Comparison of ENCODE assay signal across 8 mouse cellular contexts in the genomic region with DNA sequence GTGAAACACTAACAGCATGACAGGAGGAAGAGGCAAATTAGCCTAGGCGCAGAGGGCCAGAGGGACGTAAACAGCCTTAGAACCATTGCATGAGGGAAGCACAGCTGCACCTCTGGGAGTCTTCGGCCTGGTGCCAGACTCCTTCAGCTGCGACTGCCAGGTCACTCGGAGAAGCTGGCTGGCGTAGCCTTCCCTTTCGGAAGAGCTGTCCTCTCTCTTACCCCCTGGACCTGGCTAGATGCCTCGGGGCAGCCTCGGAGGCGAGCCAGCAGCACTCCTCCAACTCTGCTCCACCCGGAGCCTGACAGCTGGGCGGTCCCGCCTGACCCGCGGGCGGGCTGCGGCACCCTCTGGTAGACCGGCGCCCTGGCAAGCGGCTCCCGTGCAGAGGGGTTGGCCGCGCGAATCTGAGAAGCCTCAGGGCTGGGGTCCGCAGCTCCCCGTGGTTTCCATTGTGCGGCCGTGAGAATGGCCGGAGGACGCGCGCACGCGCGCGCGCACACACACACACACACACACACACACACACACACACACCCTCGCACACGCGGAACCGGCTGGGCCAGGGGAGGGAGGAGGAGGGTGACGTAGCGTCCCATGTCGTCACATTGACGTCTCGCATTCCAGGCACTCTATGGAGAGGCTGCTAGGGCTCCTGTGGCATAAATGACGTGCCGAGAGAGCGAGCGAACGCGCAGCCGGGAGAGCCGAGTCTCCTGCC. TPM values are rescaled to one million over a fixed set of nuclear protein-coding genes. Genes with fewer than 3 reads are reported as not detected.
DNase-seq lines count a peak whose midpoint lies in the region; ATAC-seq lines count a peak whose summit lies in the region.

Nr4a3 (plus strand) TSS at position 663 of the 721 bp plus-strand sequence.

- peak; percentile 93 for DNase-seq in adrenal gland, postnatal 14 days
- DNase-seq in embryonic facial prominence, embryonic 10.5 days (ENCODE audit: low spot score) = peak; percentile 91
- DNase-seq in kidney, adult 11 months = peak; percentile 89
- peak; percentile 91 for DNase-seq in left cerebral cortex, postnatal 4 days
- peak; percentile 99 for DNase-seq in midbrain, embryonic 11.5 days (ENCODE audit: low spot score, missing footprints)
- peak; percentile 82 for DNase-seq in right cerebral cortex, postnatal 4 days
- peak; percentile 85 for DNase-seq in yolk sac, embryonic 10.5 days (ENCODE audit: low spot score)

- WGBS in embryonic facial prominence, embryonic 10.5 days = under 1% methylated on average over 52 of the region's 54 CpGs
- 2% methylated on average over 45 of the region's 54 CpGs for WGBS in midbrain, embryonic 11.5 days

- no peaks in the 10 kb centered on the region for H3K9me3 ChIP-seq in embryonic facial prominence, embryonic 10.5 days
- H3K9me3 ChIP-seq in midbrain, embryonic 11.5 days (ENCODE audit: control insufficient read depth, low read length) = no peaks in the 10 kb centered on the region

- H3K27ac ChIP-seq in embryonic facial prominence, embryonic 10.5 days (replicated peaks) = peak within 1 kb of the TSS; percentile 83
- H3K27ac ChIP-seq in midbrain, embryonic 11.5 days (ENCODE audit: low read depth, low read length) = peak within 1 kb of the TSS; percentile 73

- H3K36me3 ChIP-seq in embryonic facial prominence, embryonic 10.5 days (replicated peaks) = no peaks in the 10 kb centered on the region
- H3K36me3 ChIP-seq in midbrain, embryonic 11.5 days (ENCODE audit: control insufficient read depth, insufficient read depth, low read length) = no peaks in the 10 kb centered on the region

- H3K4me1 ChIP-seq in embryonic facial prominence, embryonic 10.5 days = peaks cover 53% of the 10 kb centered on the region
- H3K4me1 ChIP-seq in midbrain, embryonic 11.5 days (ENCODE audit: control insufficient read depth, insufficient read depth, low read length) = peaks cover 35% of the 10 kb centered on the region

- H3K4me3 ChIP-seq in embryonic facial prominence, embryonic 10.5 days = peak within 1 kb of the TSS; percentile 78
- peak within 1 kb of the TSS; percentile 70 for H3K4me3 ChIP-seq in midbrain, embryonic 11.5 days (ENCODE audit: low read depth, low read length)

- peak within 1 kb of the TSS; percentile 71 for H3K9ac ChIP-seq in midbrain, embryonic 11.5 days (ENCODE audit: low read length)

- peaks cover 52% of the 10 kb centered on the region for H3K27me3 ChIP-seq in embryonic facial prominence, embryonic 10.5 days (replicated peaks; ENCODE audit: low read depth, poor library complexity, severe bottlenecking)
- H3K27me3 ChIP-seq in midbrain, embryonic 11.5 days (ENCODE audit: control insufficient read depth, insufficient read depth, low read length) = peaks cover 12% of the 10 kb centered on the region

- intact Hi-C loops in left cerebral cortex, postnatal 4 days (cut with DNase I) = loop anchor here (5.0 to 10.0 kb wide), 4 partner anchors 220 to 517 kb away; no protein-coding TSS in a partner anchor

- ATAC-seq in granulocyte monocyte progenitor cell, adult 5-6 weeks (replicated peaks; ENCODE audit: poor library complexity, severe bottlenecking) = peak; percentile 46
- ATAC-seq in midbrain, embryonic 11.5 days (ENCODE audit: low FRiP score) = peak; percentile 72

- H3K4me2 ChIP-seq in midbrain, embryonic 11.5 days = peak within 1 kb of the TSS; percentile 85

RNA-seq across cellular contexts. Expression of gene Nr4a3, which starts in this region (rescaled TPM):
- 49.0 and 108 TPM in 2 replicates for total RNA-seq in adrenal gland, postnatal 14 days (2021)
- 0.17 and 0.19 TPM in 2 replicates for polyA plus RNA-seq in embryonic facial prominence, embryonic 10.5 days (2016; fragmentation: Nextera tagmentation; extraction: Ambion mirVana)
- 0.21 TPM in 1 of 2 replicates, not detected in the other for total RNA-seq in granulocyte monocyte progenitor cell, adult 5-6 weeks (2014; fragmentation: Nextera tagmentation)
- 0.36 and 0.99 TPM in 2 replicates for total RNA-seq in granulocyte monocyte progenitor cell, adult 5-6 weeks (2017)
- 10 to 100 TPM; 40.2 to 46.8 TPM for total RNA-seq in left cerebral cortex, postnatal 4 days (2021)
- polyA plus RNA-seq in midbrain, embryonic 11.5 days (2014; fragmentation: Nextera tagmentation; extraction: Ambion mirVana) = 0.68 and 0.77 TPM in 2 replicates

Comparison
In these comparisons a context has a peak if more than half of its experiments do, and no peak if none do; other contexts are left out.
1. Peak in every context shown above with its lines: DNase-seq, ATAC-seq, H3K4me3 ChIP-seq and H3K27ac ChIP-seq.
2. RNA of gene Nr4a3 (total RNA-seq): 49.0 to 108 TPM in adrenal gland, postnatal 14 days and 40.2 to 46.8 TPM in left cerebral cortex, postnatal 4 days; 0.21 to 0.99 TPM in granulocyte monocyte progenitor cell, adult 5-6 weeks; every median in the first group is over 10 times any median in the second.
3. Peak in DNase-seq, H3K4me3 ChIP-seq and H3K27ac ChIP-seq in embryonic facial prominence, embryonic 10.5 days; RNA of the gene not detected or under 1 TPM.
4. Peak in ATAC-seq in granulocyte monocyte progenitor cell, adult 5-6 weeks; RNA of the gene not detected or under 1 TPM.
5. Peak in DNase-seq, ATAC-seq, H3K4me3 ChIP-seq, H3K27ac ChIP-seq, H3K9ac ChIP-seq and H3K4me2 ChIP-seq in midbrain, embryonic 11.5 days; RNA of the gene not detected or under 1 TPM.